Mouse (Mus musculus) liver, embryonic 14.5 days (tissue): ENCODE measurements around the gene Naif1.

Experiments
- CTCF ChIP-seq: IDR thresholded peaks from 2 replicates; pipeline ENCODE4 v1.5.1; 2016; ENCODE audit warnings: antibody characterized with exemption, low read depth, control low read depth
- EP300 ChIP-seq: IDR thresholded peaks from 2 replicates; pipeline ENCODE4 v1.6.1; 2016; ENCODE audit warnings: antibody characterized with exemption, low read depth

GRCm38 (mm10) chr2:32495185-32495726, 45.0 kb downstream of the Naif1 start:
- TF ChIP-seq CTCF (no peak), EP300 (no peak)
